Mouse (Mus musculus): Measurements from ENCODE around the gene Spata13. TPM values are rescaled to one million over a fixed set of nuclear protein-coding genes. Genes with fewer than 3 reads are reported as not detected.

The Spata13 gene
- polyA plus RNA-seq, 1 experiment from 2014 or later: 18.1 TPM

- Histone ChIP-seq H3K27ac (no peak overlapping the region), H3K4me2 (no peak overlapping the region), H3K9me3 (no peaks in the 10 kb centered on the region), H3K4me1 (peaks cover 35% of the 10 kb centered on the region), H3K36me3 (no peaks in the 10 kb centered on the region), H3K27me3 (no peaks in the 10 kb centered on the region), H3K4me3 (no peak overlapping the region), H3K9ac (no peak overlapping the region)
- 42% methylated on average over 6 of the region's 6 CpGs for WGBS
- ATAC-seq (ENCODE audit: borderline replicate concordance, extremely low read depth, low FRiP score, low TSS enrichment): no peak
These were observed 111.4 kb downstream of the Spata13 start for GRCm38 (mm10) chr14:60745201-60745600.

GRCm38 (mm10) chr14:60746141-60746540, 112.3 kb downstream of the Spata13 start:
- Histone ChIP-seq H3K27ac (no peak overlapping the region), H3K4me2 (no peak overlapping the region), H3K9me3 (no peaks in the 10 kb centered on the region), H3K27me3 (no peaks in the 10 kb centered on the region), H3K4me1 (peaks cover 26% of the 10 kb centered on the region), H3K9ac (no peak overlapping the region), H3K4me3 (no peak overlapping the region), H3K36me3 (no peaks in the 10 kb centered on the region)
- WGBS: 92% methylated on average over 10 of the region's 10 CpGs
- no peak for ATAC-seq (ENCODE audit: borderline replicate concordance, extremely low read depth, low FRiP score, low TSS enrichment)

GRCm38 (mm10) chr14:60747154-60747870, 113.5 kb downstream of the Spata13 start:
- no peak overlapping the region for H3K4me3 ChIP-seq
- no peak overlapping the region for H3K27ac ChIP-seq
- no peak overlapping the region for H3K9ac ChIP-seq
- peaks cover 15% of the 10 kb centered on the region for H3K4me1 ChIP-seq
- no peaks in the 10 kb centered on the region for H3K9me3 ChIP-seq
- WGBS: 84% methylated on average over 21 of the region's 21 CpGs
- H3K27me3 ChIP-seq: no peaks in the 10 kb centered on the region
- no peak for ATAC-seq (ENCODE audit: borderline replicate concordance, extremely low read depth, low FRiP score, low TSS enrichment)
- H3K36me3 ChIP-seq: no peaks in the 10 kb centered on the region
- no peak overlapping the region for H3K4me2 ChIP-seq

- WGBS: 66% methylated on average over 12 of the region's 12 CpGs
- ATAC-seq (ENCODE audit: borderline replicate concordance, extremely low read depth, low FRiP score, low TSS enrichment): no peak
These were observed 116.1 kb downstream of the Spata13 start for GRCm38 (mm10) chr14:60749880-60750279.

DNA sequence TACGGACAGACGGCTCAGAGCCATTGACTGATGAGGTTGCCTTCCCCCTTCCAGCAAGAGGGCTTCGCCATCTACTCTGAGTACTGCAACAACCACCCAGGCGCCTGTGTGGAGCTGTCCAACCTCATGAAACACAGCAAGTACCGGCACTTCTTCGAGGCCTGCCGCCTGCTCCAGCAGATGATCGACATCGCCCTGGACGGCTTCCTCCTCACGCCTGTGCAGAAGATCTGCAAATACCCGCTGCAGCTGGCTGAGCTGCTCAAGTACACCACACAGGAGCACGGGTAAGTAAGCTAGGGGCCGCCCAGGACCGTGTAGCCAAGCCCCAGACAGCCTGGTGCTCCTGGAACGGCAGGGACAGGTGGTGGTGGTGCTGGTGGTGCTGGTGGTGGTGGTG, 117.8 kb downstream of the Spata13 start:
- H3K4me3 ChIP-seq: no peak overlapping the region
- H3K4me1 ChIP-seq: no peaks in the 10 kb centered on the region
- 80% methylated on average over 16 of the region's 16 CpGs for WGBS
- no peak overlapping the region for H3K27ac ChIP-seq
- H3K27me3 ChIP-seq: no peaks in the 10 kb centered on the region
- H3K9ac ChIP-seq: no peak overlapping the region
- no peak overlapping the region for H3K4me2 ChIP-seq
- ATAC-seq (ENCODE audit: borderline replicate concordance, extremely low read depth, low FRiP score, low TSS enrichment): no peak
- H3K36me3 ChIP-seq: peaks cover 3% of the 10 kb centered on the region; the same call in 1 of the 2 replicates
- no peaks in the 10 kb centered on the region for H3K9me3 ChIP-seq

More at GRCm38 (mm10) chr14:60749880-60750279, 116.1 kb downstream of the Spata13 start:
- Histone ChIP-seq H3K4me1 (peaks cover 8% of the 10 kb centered on the region), H3K9me3 (no peaks in the 10 kb centered on the region), H3K36me3 (peaks cover 3% of the 10 kb centered on the region; the same call in 1 of the 2 replicates), H3K27ac (no peak overlapping the region), H3K27me3 (no peaks in the 10 kb centered on the region), H3K9ac (no peak overlapping the region), H3K4me2 (no peak overlapping the region), H3K4me3 (no peak overlapping the region)

DNA sequence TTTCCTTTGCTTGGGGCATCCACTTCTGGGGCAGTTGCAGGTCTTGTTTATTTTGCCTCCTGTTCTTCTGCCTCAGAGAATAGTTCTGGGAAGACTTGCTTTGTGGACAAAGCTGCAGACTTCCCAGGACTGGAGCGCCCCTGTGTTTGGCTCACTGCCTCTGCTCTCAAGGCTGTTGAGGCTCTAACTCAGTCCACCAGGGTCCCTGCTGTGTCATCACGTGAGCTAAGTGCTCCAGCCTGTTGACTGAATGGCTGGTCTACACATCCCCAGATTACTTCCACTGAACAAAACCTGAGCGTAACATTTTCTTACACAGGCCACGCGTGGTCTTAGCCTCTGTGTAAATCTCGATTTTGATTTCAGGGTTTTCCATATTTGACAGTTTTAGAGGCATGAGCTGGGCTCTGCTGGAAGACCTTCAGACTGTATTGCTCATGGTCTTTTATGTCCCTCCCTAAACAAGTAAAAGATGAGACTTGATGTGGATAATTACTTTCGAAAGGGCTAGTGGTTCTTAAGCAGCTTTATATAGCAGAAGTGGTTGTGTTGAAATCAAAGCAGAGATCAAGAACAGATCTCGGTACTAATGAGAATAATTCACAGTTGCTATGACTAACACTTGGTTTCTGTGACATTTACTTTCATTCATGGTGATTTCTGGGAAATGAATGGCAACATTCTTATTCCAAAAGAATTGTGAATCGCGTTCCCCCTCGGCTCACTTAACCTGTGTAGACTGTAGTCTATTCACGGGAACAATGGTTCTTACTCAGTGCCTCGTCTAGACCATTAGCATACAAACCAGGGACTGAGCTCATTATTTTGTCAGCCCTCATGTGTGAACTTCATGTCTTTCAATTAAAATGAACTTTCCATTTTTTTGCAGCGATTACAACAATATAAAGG, 119.3 kb downstream of the Spata13 start:
- Histone ChIP-seq H3K27me3 (no peaks in the 10 kb centered on the region), H3K9me3 (no peaks in the 10 kb centered on the region), H3K36me3 (peaks cover 6% of the 10 kb centered on the region; the same call in 1 of the 2 replicates), H3K9ac (no peak overlapping the region), H3K4me3 (no peak overlapping the region), H3K27ac (no peak overlapping the region), H3K4me1 (no peaks in the 10 kb centered on the region), H3K4me2 (no peak overlapping the region)
- ATAC-seq (ENCODE audit: borderline replicate concordance, extremely low read depth, low FRiP score, low TSS enrichment): no peak
- WGBS: 83% methylated on average over 14 of the region's 14 CpGs

DNA sequence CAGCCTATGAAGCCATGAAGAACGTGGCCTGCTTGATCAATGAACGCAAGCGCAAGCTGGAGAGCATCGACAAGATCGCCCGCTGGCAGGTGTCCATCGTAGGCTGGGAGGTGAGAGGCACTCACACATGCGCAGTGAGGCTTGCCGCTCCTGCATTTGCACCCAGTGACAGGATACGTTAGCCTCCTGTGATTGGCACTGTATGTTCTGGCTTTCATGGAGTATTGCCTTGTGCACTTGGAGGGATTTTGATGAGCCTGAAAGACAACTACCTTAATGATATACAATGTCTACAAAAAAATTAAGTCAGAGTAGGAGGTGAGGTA, 120.0 kb downstream of the Spata13 start:
- peaks cover 6% of the 10 kb centered on the region; the same call in 1 of the 2 replicates for H3K36me3 ChIP-seq
- WGBS: 95% methylated on average over 10 of the region's 10 CpGs
- no peak overlapping the region for H3K4me3 ChIP-seq
- H3K9ac ChIP-seq: no peak overlapping the region
- H3K4me2 ChIP-seq: no peak overlapping the region
- H3K27me3 ChIP-seq: no peaks in the 10 kb centered on the region
- H3K9me3 ChIP-seq: no peaks in the 10 kb centered on the region
- H3K4me1 ChIP-seq: no peaks in the 10 kb centered on the region
- ATAC-seq (ENCODE audit: borderline replicate concordance, extremely low read depth, low FRiP score, low TSS enrichment): no peak
- no peak overlapping the region for H3K27ac ChIP-seq

DNA sequence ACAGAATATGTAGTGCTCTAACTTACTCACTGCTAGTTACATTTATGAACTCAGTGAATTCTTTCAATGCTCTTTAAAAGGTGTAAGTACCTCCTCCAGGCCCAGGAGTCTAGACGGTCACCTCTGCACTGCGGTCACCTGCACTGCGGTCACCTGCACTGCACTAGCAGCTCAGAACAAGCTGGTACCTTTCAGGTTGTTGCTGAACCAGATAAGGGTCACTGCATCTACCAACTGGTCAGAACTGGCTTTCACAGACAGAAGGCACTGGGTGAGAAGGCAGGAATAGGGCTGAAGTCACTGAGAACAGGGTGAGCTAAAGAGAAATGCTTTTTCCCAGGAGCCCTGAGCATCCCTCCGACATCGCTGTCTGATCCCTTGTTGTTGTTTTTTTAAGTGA, 120.9 kb downstream of the Spata13 start:
- peaks cover 6% of the 10 kb centered on the region; the same call in 1 of the 2 replicates for H3K36me3 ChIP-seq
- no peaks in the 10 kb centered on the region for H3K4me1 ChIP-seq
- no peak overlapping the region for H3K9ac ChIP-seq
- no peak overlapping the region for H3K4me3 ChIP-seq
- WGBS: 93% methylated on average over 5 of the region's 5 CpGs
- ATAC-seq (ENCODE audit: borderline replicate concordance, extremely low read depth, low FRiP score, low TSS enrichment): no peak
- no peak overlapping the region for H3K27ac ChIP-seq
- no peaks in the 10 kb centered on the region for H3K27me3 ChIP-seq
- H3K9me3 ChIP-seq: no peaks in the 10 kb centered on the region
- no peak overlapping the region for H3K4me2 ChIP-seq

DNA sequence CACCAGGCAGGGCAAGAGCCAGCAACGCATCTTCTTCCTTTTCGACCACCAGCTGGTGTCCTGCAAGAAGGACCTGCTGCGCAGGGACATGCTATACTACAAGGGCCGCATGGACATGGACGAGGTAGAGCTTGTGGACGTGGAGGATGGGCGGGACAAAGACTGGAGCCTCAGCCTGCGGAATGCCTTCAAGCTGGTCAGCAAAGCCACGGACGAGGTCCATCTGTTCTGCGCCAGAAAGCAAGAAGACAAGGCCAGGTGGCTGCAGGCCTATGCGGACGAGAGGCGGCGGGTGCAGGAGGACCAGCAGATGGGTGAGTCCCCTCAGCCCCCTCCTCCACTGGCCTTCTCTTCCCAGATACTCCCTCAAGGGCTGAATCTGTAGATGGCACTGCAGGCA, 122.5 kb downstream of the Spata13 start:
- H3K9ac ChIP-seq: no peak overlapping the region
- H3K36me3 ChIP-seq: peaks cover 10% of the 10 kb centered on the region; the same call in 1 of the 2 replicates
- 77% methylated on average over 15 of the region's 15 CpGs for WGBS
- no peak overlapping the region for H3K4me3 ChIP-seq
- no peaks in the 10 kb centered on the region for H3K27me3 ChIP-seq
- no peak overlapping the region for H3K27ac ChIP-seq
- no peak for ATAC-seq (ENCODE audit: borderline replicate concordance, extremely low read depth, low FRiP score, low TSS enrichment)
- H3K4me1 ChIP-seq: no peaks in the 10 kb centered on the region
- no peaks in the 10 kb centered on the region for H3K9me3 ChIP-seq
- no peak overlapping the region for H3K4me2 ChIP-seq

DNA sequence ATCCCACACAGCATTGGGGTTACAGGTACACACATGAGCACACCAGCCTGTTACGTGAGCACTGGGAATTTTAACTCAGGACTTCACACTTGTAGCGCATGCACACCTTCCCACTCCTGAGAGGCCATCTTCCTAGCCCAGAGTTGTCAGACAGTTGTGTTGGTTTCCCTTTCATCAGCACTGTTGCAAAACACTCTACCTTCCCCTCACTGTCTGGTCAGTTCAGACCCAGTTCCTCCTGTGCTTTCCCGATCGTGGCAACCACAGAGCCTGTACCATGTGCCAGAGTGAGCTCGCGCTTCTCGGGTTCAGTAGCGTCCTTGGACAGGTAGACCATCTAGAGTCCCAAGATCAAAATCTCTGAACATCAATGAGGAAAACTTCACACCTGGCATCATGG, 123.5 kb downstream of the Spata13 start:
- no peak overlapping the region for H3K4me2 ChIP-seq
- peaks cover 10% of the 10 kb centered on the region; the same call in 1 of the 2 replicates for H3K36me3 ChIP-seq
- H3K4me1 ChIP-seq: 0 out of 2 replicates have a peak, but pooled peaks cover 3% of the 10 kb centered on the region
- H3K9me3 ChIP-seq: no peaks in the 10 kb centered on the region
- H3K4me3 ChIP-seq: no peak overlapping the region
- no peak overlapping the region for H3K9ac ChIP-seq
- no peaks in the 10 kb centered on the region for H3K27me3 ChIP-seq
- ATAC-seq (ENCODE audit: borderline replicate concordance, extremely low read depth, low FRiP score, low TSS enrichment): no peak
- no peak overlapping the region for H3K27ac ChIP-seq
- 91% methylated on average over 8 of the region's 8 CpGs for WGBS

DNA sequence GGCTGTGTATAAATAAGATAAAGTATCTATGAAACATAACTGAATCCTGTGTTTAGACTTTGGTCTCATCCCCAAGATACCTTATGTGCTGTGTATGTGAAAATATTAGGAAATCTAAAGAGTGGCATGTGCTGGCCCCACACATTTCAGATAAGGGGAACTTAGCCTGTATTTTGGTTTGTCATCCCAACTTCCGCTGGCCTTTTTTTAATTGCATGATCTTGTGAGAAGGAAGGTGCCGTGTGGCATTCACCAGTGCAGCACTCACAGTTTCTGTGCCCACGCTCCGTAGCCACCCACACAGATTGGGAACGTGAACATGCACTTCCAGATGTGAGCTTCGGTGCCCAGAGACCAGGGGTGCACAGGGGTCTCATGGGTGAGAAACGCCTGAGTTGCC, 123.9 kb downstream of the Spata13 start:
- H3K4me3 ChIP-seq: no peak overlapping the region
- H3K4me2 ChIP-seq: no peak overlapping the region
- no peak overlapping the region for H3K9ac ChIP-seq
- 91% methylated on average over 7 of the region's 7 CpGs for WGBS
- H3K27me3 ChIP-seq: no peaks in the 10 kb centered on the region
- H3K9me3 ChIP-seq: no peaks in the 10 kb centered on the region
- 0 out of 2 replicates have a peak, but pooled peaks cover 5% of the 10 kb centered on the region for H3K4me1 ChIP-seq
- H3K27ac ChIP-seq: no peak overlapping the region
- H3K36me3 ChIP-seq: peaks cover 10% of the 10 kb centered on the region; the same call in 1 of the 2 replicates
- ATAC-seq (ENCODE audit: borderline replicate concordance, extremely low read depth, low FRiP score, low TSS enrichment): no peak

DNA sequence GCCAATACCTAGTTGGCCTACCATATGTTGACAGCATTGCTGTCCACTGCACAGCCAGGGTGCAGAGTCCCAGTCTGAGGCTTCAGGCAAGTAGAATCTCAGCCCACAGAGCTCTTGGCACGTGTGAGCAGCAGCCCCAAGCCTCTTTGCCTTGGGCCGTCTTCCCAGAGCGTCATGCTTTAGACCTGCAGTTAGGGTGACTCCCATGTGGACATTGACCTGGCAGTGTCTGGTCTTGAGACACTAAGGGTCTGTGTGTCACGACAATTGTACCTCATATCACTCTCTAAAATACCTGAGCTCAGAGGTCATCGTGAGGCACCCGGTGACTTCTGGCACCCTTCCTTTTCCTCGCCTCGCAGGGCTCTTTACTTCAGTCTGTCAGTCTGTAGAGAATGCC, 125.3 kb downstream of the Spata13 start:
- H3K4me1 ChIP-seq: 0 out of 2 replicates have a peak, but pooled peaks cover 14% of the 10 kb centered on the region
- H3K4me3 ChIP-seq: no peak overlapping the region
- peaks cover 10% of the 10 kb centered on the region; the same call in 1 of the 2 replicates for H3K36me3 ChIP-seq
- no peaks in the 10 kb centered on the region for H3K27me3 ChIP-seq
- no peak overlapping the region for H3K27ac ChIP-seq
- no peaks in the 10 kb centered on the region for H3K9me3 ChIP-seq
- no peak overlapping the region for H3K4me2 ChIP-seq
- no peak overlapping the region for H3K9ac ChIP-seq
- WGBS: 87% methylated on average over 8 of the region's 8 CpGs
- no peak for ATAC-seq (ENCODE audit: borderline replicate concordance, extremely low read depth, low FRiP score, low TSS enrichment)

Data from lung, embryonic 15.5 days (tissue).